Mouse (Mus musculus): ENCODE measurements around the gene Specc1l.

The Specc1l gene

GRCm38 (mm10) chr10:75224154-75224553, 12.3 kb downstream of the Specc1l start:
- no peak for DNase-seq (ENCODE audit: low spot score in 2 of 2)

- no peak for DNase-seq (ENCODE audit: low spot score in 2 of 2)
These were observed 12.8 kb downstream of the Specc1l start for GRCm38 (mm10) chr10:75224630-75225029.

GRCm38 (mm10) chr10:75227381-75227780, 15.5 kb downstream of the Specc1l start:
- no peak for DNase-seq (ENCODE audit: low spot score in 2 of 2)

- DNase-seq (ENCODE audit: low spot score in 2 of 2) = no peak
These were observed 18.7 kb downstream of the Specc1l start for GRCm38 (mm10) chr10:75230572-75230971.

GRCm38 (mm10) chr10:75231876-75232275, 20.0 kb downstream of the Specc1l start:
- no peak for DNase-seq (ENCODE audit: low spot score in 2 of 2)

GRCm38 (mm10) chr10:75232612-75233155, 20.8 kb downstream of the Specc1l start:
- DNase-seq (ENCODE audit: low spot score in 2 of 2) = no peak

GRCm38 (mm10) chr10:75233489-75233888, 21.6 kb downstream of the Specc1l start:
- no peak for DNase-seq (ENCODE audit: low spot score in 2 of 2)

- no peak for DNase-seq (ENCODE audit: low spot score in 2 of 2)
These were observed 23.9 kb downstream of the Specc1l start for GRCm38 (mm10) chr10:75235726-75236125.

- no peak for DNase-seq (ENCODE audit: low spot score in 2 of 2)
These were observed 24.3 kb downstream of the Specc1l start for GRCm38 (mm10) chr10:75236156-75236555.

- DNase-seq (ENCODE audit: low spot score in 2 of 2) = no peak
These were observed 25.3 kb downstream of the Specc1l start for GRCm38 (mm10) chr10:75237166-75237565.

- DNase-seq (ENCODE audit: low spot score in 2 of 2) = no peak
These were observed 28.8 kb downstream of the Specc1l start for GRCm38 (mm10) chr10:75240583-75241250.

- no peak for DNase-seq (ENCODE audit: low spot score in 2 of 2)
These were observed 33.9 kb downstream of the Specc1l start for GRCm38 (mm10) chr10:75245806-75246205.

- DNase-seq (ENCODE audit: low spot score in 2 of 2) = no peak
These were observed 34.5 kb downstream of the Specc1l start for GRCm38 (mm10) chr10:75246331-75246730.

GRCm38 (mm10) chr10:75251011-75251410, 39.1 kb downstream of the Specc1l start:
- DNase-seq (ENCODE audit: low spot score in 2 of 2) = no peak

- DNase-seq (ENCODE audit: low spot score in 2 of 2) = no peak
These were observed 40.6 kb downstream of the Specc1l start for GRCm38 (mm10) chr10:75252301-75253022.

- no peak for DNase-seq (ENCODE audit: low spot score in 2 of 2)
These were observed 43.2 kb downstream of the Specc1l start for GRCm38 (mm10) chr10:75255091-75255490.

GRCm38 (mm10) chr10:75257401-75257800, 45.5 kb downstream of the Specc1l start:
- no peak for DNase-seq (ENCODE audit: low spot score in 2 of 2)

GRCm38 (mm10) chr10:75258241-75258640, 46.4 kb downstream of the Specc1l start:
- no peak for DNase-seq (ENCODE audit: low spot score in 2 of 2)

- DNase-seq (ENCODE audit: low spot score in 2 of 2) = no peak
These were observed 49.4 kb downstream of the Specc1l start for GRCm38 (mm10) chr10:75261268-75261667.

- no peak for DNase-seq (ENCODE audit: low spot score in 2 of 2)
These were observed 53.2 kb downstream of the Specc1l start for GRCm38 (mm10) chr10:75264993-75265555.

GRCm38 (mm10) chr10:75273020-75273419, 61.1 kb downstream of the Specc1l start:
- no peak for DNase-seq (ENCODE audit: low spot score in 2 of 2)

GRCm38 (mm10) chr10:75276427-75277013, 64.6 kb downstream of the Specc1l start:
- DNase-seq (ENCODE audit: low spot score in 2 of 2) = no peak
